Mouse (Mus musculus): ENCODE results near the gene Tbx19. TPM values are rescaled to one million over a fixed set of nuclear protein-coding genes. Genes with fewer than 3 reads are reported as not detected.

The Tbx19 gene
- polyA plus RNA-seq, 1 experiment from 2014 or later, result 0.53 TPM

DNA sequence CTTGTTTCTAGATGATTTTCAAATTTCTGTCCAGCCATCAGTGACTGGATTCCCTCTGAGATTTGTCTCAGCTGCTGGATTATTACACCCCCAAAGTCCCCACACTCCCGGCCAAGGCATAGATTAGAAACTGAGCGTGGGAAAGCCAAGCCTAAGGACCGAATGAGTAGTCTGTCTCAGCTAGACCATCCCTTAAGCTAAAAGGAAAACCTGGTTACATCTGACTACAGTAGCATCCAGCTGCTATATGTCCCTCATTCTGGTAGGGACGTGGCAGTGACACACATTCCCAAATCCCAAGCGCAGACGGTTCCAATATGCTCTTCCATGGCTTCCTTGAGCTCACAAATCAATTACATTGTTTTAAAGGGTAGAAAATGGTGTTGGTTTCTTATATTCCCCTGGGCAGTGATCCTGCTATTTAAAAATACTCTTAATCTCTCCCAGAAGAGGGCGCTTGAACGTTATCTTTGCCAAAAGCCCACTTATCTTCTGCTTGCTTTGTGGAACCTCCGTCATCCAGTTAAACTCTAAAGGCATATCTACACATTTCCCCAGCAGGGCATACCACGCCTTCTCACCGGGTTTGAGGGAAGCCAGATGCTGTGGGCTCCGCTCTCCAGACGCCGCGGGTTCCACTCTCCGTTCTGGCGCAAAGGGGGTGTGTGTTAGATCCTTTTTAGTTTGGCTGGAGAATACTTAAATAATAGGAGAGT lies 46.0 kb downstream of the Tbx19 start:
- 5% methylated on average over 17 of the region's 17 CpGs for WGBS
- Histone ChIP-seq H3K9ac (ENCODE audit: low read length) (peak overlapping the region; percentile 43; the same call in 1 of the 2 replicates), H3K4me1 (ENCODE audit: control insufficient read depth, insufficient read depth, low read length) (peaks cover 46% of the 10 kb centered on the region), H3K4me3 (ENCODE audit: low read length) (peak overlapping the region; percentile 23; the same call in 1 of the 2 replicates), H3K36me3 (ENCODE audit: control insufficient read depth, insufficient read depth) (no peaks in the 10 kb centered on the region), H3K4me2 (ENCODE audit: low read depth, low read length) (peak overlapping the region; percentile 45), H3K27ac (ENCODE audit: low read length) (peak overlapping the region; percentile 91), H3K27me3 (ENCODE audit: control insufficient read depth, insufficient read depth, low read length) (no peaks in the 10 kb centered on the region), H3K9me3 (replicated peaks; ENCODE audit: control insufficient read depth, low read length) (0 out of 2 replicates have a peak, but pooled peaks cover 4% of the 10 kb centered on the region)
- peak; percentile 83 for ATAC-seq (replicated peaks; ENCODE audit: extremely low read depth, insufficient read depth, low FRiP score)

DNA sequence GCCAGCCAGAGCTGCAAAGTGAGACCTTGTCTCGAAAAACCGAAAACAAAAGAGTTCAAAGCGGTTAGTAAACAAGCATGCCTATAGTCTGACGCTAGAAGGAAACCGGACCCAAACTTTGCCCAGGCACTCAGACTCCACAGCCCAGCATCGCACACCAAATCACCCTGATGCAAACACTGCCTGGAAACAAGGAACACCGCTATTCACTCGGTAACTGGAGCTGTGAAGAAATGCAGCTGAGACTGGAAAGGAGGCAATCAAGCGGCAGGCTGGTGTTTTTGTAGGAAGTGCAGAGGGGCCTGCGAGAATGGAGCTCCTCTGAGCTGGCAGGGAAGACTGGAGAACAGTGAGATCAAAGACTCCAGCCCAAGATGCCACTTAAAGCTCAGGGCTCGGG lies 46.9 kb downstream of the Tbx19 start:
- no peaks in the 10 kb centered on the region for H3K36me3 ChIP-seq (ENCODE audit: control insufficient read depth, insufficient read depth)
- no peaks in the 10 kb centered on the region for H3K27me3 ChIP-seq (ENCODE audit: control insufficient read depth, insufficient read depth, low read length)
- ATAC-seq (replicated peaks; ENCODE audit: extremely low read depth, insufficient read depth, low FRiP score), result no peak
- peak overlapping the region; percentile 64 for H3K9ac ChIP-seq (ENCODE audit: low read length)
- 0 out of 2 replicates have a peak, but pooled peaks cover 4% of the 10 kb centered on the region for H3K9me3 ChIP-seq (replicated peaks; ENCODE audit: control insufficient read depth, low read length)
- H3K4me2 ChIP-seq (ENCODE audit: low read depth, low read length), result peak overlapping the region; percentile 45
- peak overlapping the region; percentile 91 for H3K27ac ChIP-seq (ENCODE audit: low read length)
- H3K4me1 ChIP-seq (ENCODE audit: control insufficient read depth, insufficient read depth, low read length), result peaks cover 47% of the 10 kb centered on the region
- H3K4me3 ChIP-seq (ENCODE audit: low read length), result no peak overlapping the region
- 40% methylated on average over 11 of the region's 11 CpGs for WGBS

DNA sequence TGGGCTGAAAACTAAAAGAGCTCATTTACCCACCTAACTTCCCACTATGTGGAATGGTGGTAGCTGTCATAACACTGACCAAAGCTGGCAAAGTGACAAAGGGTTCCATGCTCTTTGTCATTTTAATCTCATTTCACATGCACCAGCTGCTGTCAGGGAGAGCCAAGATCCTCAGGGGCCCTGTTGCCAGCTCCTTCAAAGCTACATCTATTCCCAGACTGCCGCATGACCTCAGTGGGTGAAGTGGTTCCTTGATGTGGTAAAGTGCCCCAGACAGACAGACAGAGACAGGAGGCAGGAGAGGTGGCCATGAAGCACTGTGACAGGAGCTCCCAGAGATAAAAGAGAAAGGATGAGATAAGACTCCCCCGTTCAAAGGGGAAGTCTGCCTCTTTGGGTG lies 49.9 kb downstream of the Tbx19 start:
- 13% methylated on average over 2 of the region's 2 CpGs for WGBS
- peak; percentile 68 for ATAC-seq (replicated peaks; ENCODE audit: extremely low read depth, insufficient read depth, low FRiP score)

DNA sequence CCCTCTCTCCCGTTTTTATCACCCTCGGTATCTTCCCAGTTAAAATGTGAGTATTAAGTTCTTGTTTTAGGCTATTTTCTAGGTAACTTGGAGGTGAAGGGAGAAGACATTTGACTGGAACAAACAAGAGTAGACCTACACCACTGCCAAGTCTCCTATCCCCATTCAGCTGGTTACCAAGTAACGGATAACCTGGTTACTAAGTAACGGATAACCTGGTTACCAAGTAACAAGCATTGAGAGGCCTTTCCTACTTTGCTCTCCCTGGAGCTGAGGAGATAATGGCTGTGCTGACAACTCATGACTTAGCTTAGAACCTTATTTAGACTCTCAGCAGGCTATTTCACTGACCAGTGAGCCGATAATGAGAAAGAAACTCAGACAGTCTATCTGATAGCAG lies 51.4 kb downstream of the Tbx19 start:
- Histone ChIP-seq H3K27me3 (ENCODE audit: control insufficient read depth, insufficient read depth, low read length) (no peaks in the 10 kb centered on the region), H3K4me1 (ENCODE audit: control insufficient read depth, insufficient read depth, low read length) (peaks cover 51% of the 10 kb centered on the region), H3K4me3 (ENCODE audit: low read length) (no peak overlapping the region), H3K27ac (ENCODE audit: low read length) (peak overlapping the region; percentile 24; the same call in 1 of the 2 replicates), H3K9ac (ENCODE audit: low read length) (no peak overlapping the region), H3K9me3 (replicated peaks; ENCODE audit: control insufficient read depth, low read length) (no peaks in the 10 kb centered on the region), H3K4me2 (ENCODE audit: low read depth, low read length) (no peak overlapping the region), H3K36me3 (ENCODE audit: control insufficient read depth, insufficient read depth) (no peaks in the 10 kb centered on the region)
- WGBS, result 39% methylated on average over 5 of the region's 5 CpGs
- ATAC-seq (replicated peaks; ENCODE audit: extremely low read depth, insufficient read depth, low FRiP score), result no peak

More for the DNA sequence above, 49.9 kb downstream of the Tbx19 start:
- Histone ChIP-seq H3K27ac (ENCODE audit: low read length) (peak overlapping the region; percentile 5), H3K36me3 (ENCODE audit: control insufficient read depth, insufficient read depth) (no peaks in the 10 kb centered on the region), H3K9me3 (replicated peaks; ENCODE audit: control insufficient read depth, low read length) (no peaks in the 10 kb centered on the region), H3K4me3 (ENCODE audit: low read length) (no peak overlapping the region), H3K4me1 (ENCODE audit: control insufficient read depth, insufficient read depth, low read length) (peaks cover 49% of the 10 kb centered on the region), H3K9ac (ENCODE audit: low read length) (no peak overlapping the region), H3K27me3 (ENCODE audit: control insufficient read depth, insufficient read depth, low read length) (no peaks in the 10 kb centered on the region), H3K4me2 (ENCODE audit: low read depth, low read length) (peak overlapping the region; percentile 20; the same call in 1 of the 2 replicates)

DNA sequence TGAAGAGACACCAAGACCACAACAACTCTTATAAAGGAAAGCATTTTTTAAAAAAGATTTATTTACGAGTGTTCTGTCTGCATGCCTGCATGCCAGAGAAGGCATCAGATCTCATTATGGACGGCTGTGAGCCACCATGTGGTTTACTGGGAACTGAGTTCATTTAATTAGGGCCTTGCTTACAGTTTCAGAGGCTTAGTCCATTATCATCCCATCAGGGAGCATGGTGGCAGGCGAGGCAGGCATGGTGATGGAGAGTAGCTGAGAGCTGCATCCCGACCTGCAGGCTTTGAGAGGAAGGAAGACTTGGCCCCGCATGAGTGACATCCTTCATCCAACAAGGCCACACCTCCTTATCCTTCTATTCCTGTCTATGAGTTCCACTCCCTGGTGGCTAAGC lies 52.1 kb downstream of the Tbx19 start:
- no peaks in the 10 kb centered on the region for H3K36me3 ChIP-seq (ENCODE audit: control insufficient read depth, insufficient read depth)
- H3K4me3 ChIP-seq (ENCODE audit: low read length), result no peak overlapping the region
- no peak overlapping the region for H3K9ac ChIP-seq (ENCODE audit: low read length)
- no peak for ATAC-seq (replicated peaks; ENCODE audit: extremely low read depth, insufficient read depth, low FRiP score)
- WGBS, result 74% methylated on average over 5 of the region's 5 CpGs
- no peak overlapping the region for H3K27ac ChIP-seq (ENCODE audit: low read length)
- H3K4me2 ChIP-seq (ENCODE audit: low read depth, low read length), result no peak overlapping the region
- H3K9me3 ChIP-seq (replicated peaks; ENCODE audit: control insufficient read depth, low read length), result no peaks in the 10 kb centered on the region
- no peaks in the 10 kb centered on the region for H3K27me3 ChIP-seq (ENCODE audit: control insufficient read depth, insufficient read depth, low read length)
- H3K4me1 ChIP-seq (ENCODE audit: control insufficient read depth, insufficient read depth, low read length), result peaks cover 45% of the 10 kb centered on the region

DNA sequence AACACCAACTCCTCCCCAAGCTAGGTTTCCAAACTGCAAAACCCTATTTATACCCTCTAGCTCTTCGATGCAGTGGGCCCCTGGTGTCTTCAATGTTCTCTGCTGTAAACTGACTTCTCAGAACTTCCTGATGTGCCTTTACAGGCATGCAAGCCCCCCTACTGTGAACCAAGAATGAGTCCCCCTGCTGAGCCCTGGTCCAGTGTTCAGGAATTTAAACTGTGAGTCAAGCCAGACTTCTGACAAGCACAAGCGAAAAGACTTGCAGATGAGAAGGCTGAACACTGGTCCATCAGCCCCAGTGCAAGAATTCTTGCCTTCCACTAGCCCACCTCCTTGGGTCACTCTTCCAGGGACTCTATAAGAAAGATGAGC lies 54.6 kb downstream of the Tbx19 start:
- no peak for ATAC-seq (replicated peaks; ENCODE audit: extremely low read depth, insufficient read depth, low FRiP score)
- no peak overlapping the region for H3K4me3 ChIP-seq (ENCODE audit: low read length)
- no peaks in the 10 kb centered on the region for H3K27me3 ChIP-seq (ENCODE audit: control insufficient read depth, insufficient read depth, low read length)
- no peak overlapping the region for H3K9ac ChIP-seq (ENCODE audit: low read length)
- no peak overlapping the region for H3K4me2 ChIP-seq (ENCODE audit: low read depth, low read length)
- no peaks in the 10 kb centered on the region for H3K36me3 ChIP-seq (ENCODE audit: control insufficient read depth, insufficient read depth)
- peaks cover 39% of the 10 kb centered on the region for H3K4me1 ChIP-seq (ENCODE audit: control insufficient read depth, insufficient read depth, low read length)
- 54% methylated on average over 2 of the region's 2 CpGs for WGBS
- no peak overlapping the region for H3K27ac ChIP-seq (ENCODE audit: low read length)
- H3K9me3 ChIP-seq (replicated peaks; ENCODE audit: control insufficient read depth, low read length), result no peaks in the 10 kb centered on the region

DNA sequence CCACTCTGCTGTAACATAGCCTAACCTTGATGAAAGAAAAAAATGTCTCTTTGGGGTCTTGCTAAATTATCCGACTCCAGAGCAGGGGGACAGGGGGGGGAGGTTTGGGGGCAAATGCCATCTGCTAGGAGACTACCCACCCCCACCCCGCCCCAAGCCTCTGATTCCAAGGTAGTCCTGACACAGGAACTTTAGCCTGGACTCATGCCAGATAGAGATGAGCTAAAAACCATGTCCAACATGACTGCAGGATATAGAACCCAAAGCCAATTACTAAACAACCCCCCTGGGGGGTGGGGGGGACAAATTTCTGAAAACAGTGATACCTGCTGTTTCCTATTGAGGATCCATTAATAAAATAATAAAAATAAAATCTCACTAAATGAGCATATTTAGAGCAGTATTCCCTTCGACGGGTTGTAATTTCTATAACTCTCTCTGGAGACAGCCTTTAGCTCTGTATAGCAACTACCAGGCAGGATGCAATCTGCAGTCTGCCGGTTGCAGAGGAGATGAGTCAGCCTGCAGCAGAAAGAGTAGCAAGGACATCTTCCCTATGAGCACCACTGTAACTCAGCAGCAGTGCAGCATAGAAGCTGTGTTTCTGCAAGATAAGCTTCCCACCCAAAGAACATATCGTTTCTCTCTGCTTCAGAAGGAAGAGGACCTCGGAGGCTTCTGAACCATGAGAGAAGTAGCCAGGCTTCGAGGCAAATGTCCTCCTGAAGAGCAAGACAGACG lies 55.1 kb downstream of the Tbx19 start:
- no peak overlapping the region for H3K4me3 ChIP-seq (ENCODE audit: low read length)
- H3K36me3 ChIP-seq (ENCODE audit: control insufficient read depth, insufficient read depth), result no peaks in the 10 kb centered on the region
- no peak for ATAC-seq (replicated peaks; ENCODE audit: extremely low read depth, insufficient read depth, low FRiP score)
- H3K4me2 ChIP-seq (ENCODE audit: low read depth, low read length), result peak overlapping the region; percentile 28; the same call in 1 of the 2 replicates
- no peaks in the 10 kb centered on the region for H3K9me3 ChIP-seq (replicated peaks; ENCODE audit: control insufficient read depth, low read length)
- WGBS, result 50% methylated on average over 9 of the region's 9 CpGs
- H3K27ac ChIP-seq (ENCODE audit: low read length), result peak overlapping the region; percentile 64
- H3K9ac ChIP-seq (ENCODE audit: low read length), result peak overlapping the region; percentile 25; the same call in 1 of the 2 replicates
- no peaks in the 10 kb centered on the region for H3K27me3 ChIP-seq (ENCODE audit: control insufficient read depth, insufficient read depth, low read length)
- H3K4me1 ChIP-seq (ENCODE audit: control insufficient read depth, insufficient read depth, low read length), result peaks cover 35% of the 10 kb centered on the region

DNA sequence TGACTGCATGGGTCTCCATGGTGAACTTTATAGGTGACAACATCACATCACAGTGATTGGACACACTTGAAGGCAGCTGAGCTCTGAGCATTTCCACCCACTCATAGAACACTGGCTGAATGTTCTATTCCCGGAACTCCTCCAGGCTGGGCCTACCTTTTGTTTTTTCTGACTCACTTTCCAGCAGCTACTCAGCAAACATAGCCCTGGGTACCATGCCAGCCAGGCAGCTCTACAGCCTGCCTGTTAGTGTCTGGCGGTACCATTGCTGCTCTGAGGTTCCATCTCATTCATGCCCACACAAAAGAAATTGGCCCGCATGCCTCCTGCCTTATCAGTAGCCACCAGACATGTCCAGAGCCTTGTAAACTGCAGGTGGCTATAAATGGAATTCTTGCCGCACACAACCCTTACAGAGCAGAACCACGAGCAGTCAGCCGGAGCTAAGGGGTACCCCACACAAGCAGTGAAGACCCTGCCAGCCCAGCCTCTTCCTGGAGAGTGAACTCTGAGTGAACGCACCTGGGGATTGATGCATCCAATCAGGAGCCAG lies 55.8 kb downstream of the Tbx19 start:
- H3K27ac ChIP-seq (ENCODE audit: low read length), result peak overlapping the region; percentile 64
- WGBS, result 20% methylated on average over 7 of the region's 7 CpGs
- H3K9ac ChIP-seq (ENCODE audit: low read length), result peak overlapping the region; percentile 25; the same call in 1 of the 2 replicates
- H3K4me2 ChIP-seq (ENCODE audit: low read depth, low read length), result peak overlapping the region; percentile 28; the same call in 1 of the 2 replicates
- no peak overlapping the region for H3K4me3 ChIP-seq (ENCODE audit: low read length)
- peaks cover 28% of the 10 kb centered on the region for H3K4me1 ChIP-seq (ENCODE audit: control insufficient read depth, insufficient read depth, low read length)
- H3K9me3 ChIP-seq (replicated peaks; ENCODE audit: control insufficient read depth, low read length), result no peaks in the 10 kb centered on the region
- no peaks in the 10 kb centered on the region for H3K36me3 ChIP-seq (ENCODE audit: control insufficient read depth, insufficient read depth)
- H3K27me3 ChIP-seq (ENCODE audit: control insufficient read depth, insufficient read depth, low read length), result no peaks in the 10 kb centered on the region
- ATAC-seq (replicated peaks; ENCODE audit: extremely low read depth, insufficient read depth, low FRiP score), result peak; percentile 64

DNA sequence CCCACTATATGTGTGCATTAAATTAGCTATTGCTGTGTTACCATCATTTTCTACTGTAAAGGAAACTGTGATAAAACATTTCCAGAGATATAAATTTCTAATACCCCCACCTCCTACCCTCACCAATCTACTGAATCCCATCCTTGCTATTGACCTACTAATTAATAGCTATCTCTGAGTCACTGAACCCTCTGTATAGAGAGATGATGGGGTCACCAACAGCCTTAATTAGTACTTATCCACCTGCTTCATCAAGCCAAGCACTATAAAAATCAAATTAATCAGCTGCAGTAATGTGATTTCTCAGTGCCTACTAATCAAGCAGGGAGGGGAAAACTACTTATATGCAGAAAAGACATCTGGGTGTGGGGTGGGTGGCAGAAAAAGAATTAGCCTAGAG lies 61.0 kb downstream of the Tbx19 start:
- Histone ChIP-seq H3K9ac (ENCODE audit: low read length) (no peak overlapping the region), H3K4me3 (ENCODE audit: low read length) (no peak overlapping the region), H3K27me3 (ENCODE audit: control insufficient read depth, insufficient read depth, low read length) (no peaks in the 10 kb centered on the region), H3K9me3 (replicated peaks; ENCODE audit: control insufficient read depth, low read length) (no peaks in the 10 kb centered on the region), H3K4me1 (ENCODE audit: control insufficient read depth, insufficient read depth, low read length) (peaks cover 4% of the 10 kb centered on the region; the same call in 1 of the 2 replicates), H3K4me2 (ENCODE audit: low read depth, low read length) (no peak overlapping the region), H3K36me3 (ENCODE audit: control insufficient read depth, insufficient read depth) (no peaks in the 10 kb centered on the region), H3K27ac (ENCODE audit: low read length) (no peak overlapping the region)
- ATAC-seq (replicated peaks; ENCODE audit: extremely low read depth, insufficient read depth, low FRiP score), result no peak
